Mouse (Mus musculus) layer of hippocampus, adult 11-12 months (tissue): ENCODE measurements around the gene Gm26602.

Experiments used
- DNase-seq: peaks from one replicate; pipeline ENCODE4 v3.0.0; 2022; ENCODE audit warnings: low spot score

Gm26602 gene

GRCm38 (mm10) chr10:79959847-79960601, 49.4 kb downstream of the Gm26602 start, which contains the start of gene Wdr18:
TSS of gene Wdr18 (plus strand) at chr10:79960152.
- peak; percentile 100 for DNase-seq
